Mouse (Mus musculus) small intestine, adult 2 months (tissue): ENCODE measurements around the gene Ces1b.

Source experiments
- CTCF ChIP-seq: fragments of 200-500 bp; IDR thresholded peaks from 2 replicates; pipeline ENCODE4 v1.5.1; 2012; ENCODE audit warnings: low read depth, mild to moderate bottlenecking, control low read depth, inconsistent platforms, low read length, moderate library complexity, mixed read lengths; ENCODE audit not compliant: insufficient replicate concordance, insufficient read length; ENCODE audit errors: extremely low read depth
- POLR2A ChIP-seq: fragments of 200-500 bp; IDR thresholded peaks from 2 replicates; pipeline ENCODE4 v1.6.1; 2012; ENCODE audit warnings: low read depth, mild to moderate bottlenecking, control low read depth, inconsistent platforms, low read length, moderate library complexity

DNA sequence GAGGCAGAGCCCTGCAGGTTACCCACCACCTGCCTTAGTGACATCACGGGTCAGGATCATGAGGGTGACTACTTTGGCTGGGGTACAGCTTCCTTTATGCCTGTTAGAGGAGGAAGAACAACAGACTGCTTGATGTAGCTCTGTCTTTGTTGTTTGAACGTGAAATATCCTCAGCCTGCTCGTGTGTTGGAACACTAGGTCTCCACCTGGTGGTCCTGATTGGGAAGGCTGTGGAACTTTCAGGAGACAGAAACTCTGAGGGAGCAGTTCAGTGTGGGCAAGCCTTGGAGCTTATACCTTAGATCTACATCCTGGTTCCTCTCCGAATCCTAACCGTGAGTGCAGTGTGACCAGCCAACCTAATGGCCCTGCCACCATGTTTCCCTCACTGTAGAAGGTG lies 58.1 kb downstream of the Ces1b start:
- no peak for TF ChIP-seq POLR2A
- TF ChIP-seq CTCF, result no peak
